Mouse (Mus musculus) layer of hippocampus, adult 8-10 months (tissue): ENCODE data around the gene Ppp1r15a. TPM values are rescaled to one million over a fixed set of nuclear protein-coding genes. Genes with fewer than 3 reads are reported as not detected.
"Not testable (repeated sequence)": the region's sequence is repeated elsewhere in the genome, so short reads cannot be mapped to it uniquely, and the experiment has no call there.

Experiments used
- DNase-seq, 2 experiments: peaks; one replicate each; pipeline ENCODE4 v3.0.0; 2022; ENCODE audit warnings: low spot score in 2 of 2
- total RNA-seq, 4 experiments: library from RNA; stranded (reverse); gene quantifications; 2 replicates each; pipeline ENCODE4 v1.2.4; 2022

Gene Ppp1r15a
- total RNA-seq, 4 experiments from 2014 or later, result 15.2 to 24.6 (median 19.0) TPM

- DNase-seq, result no peak
These were observed 25.4 kb upstream of the Ppp1r15a start for GRCm38 (mm10) chr7:45551512-45551883.

- DNase-seq, result no peak
These were observed 24.9 kb upstream of the Ppp1r15a start for GRCm38 (mm10) chr7:45550821-45551511.

- DNase-seq, result no peak
These were observed 23.8 kb upstream of the Ppp1r15a start for GRCm38 (mm10) chr7:45549641-45550436.

GRCm38 (mm10) chr7:45544525-45544924, 18.5 kb upstream of the Ppp1r15a start:
- no peak for DNase-seq

GRCm38 (mm10) chr7:45540213-45540612, 14.1 kb upstream of the Ppp1r15a start:
- no peak for DNase-seq

GRCm38 (mm10) chr7:45539095-45539494, 13.0 kb upstream of the Ppp1r15a start:
- no peak for DNase-seq

- DNase-seq, result peak; percentile 59 to 64
These were observed 12.3 kb upstream of the Ppp1r15a start for GRCm38 (mm10) chr7:45538163-45539041.

GRCm38 (mm10) chr7:45537602-45538001, 11.5 kb upstream of the Ppp1r15a start:
- DNase-seq, result no peak

- DNase-seq, result no peak
These were observed 9.6 kb upstream of the Ppp1r15a start for GRCm38 (mm10) chr7:45535676-45536075.

GRCm38 (mm10) chr7:45530643-45531042, 4.6 kb upstream of the Ppp1r15a start:
- no peak for DNase-seq

- no peak for DNase-seq
These were observed 3.4 kb upstream of the Ppp1r15a start for GRCm38 (mm10) chr7:45529461-45529860.

- not testable (repeated sequence) for DNase-seq
These were observed 1.1 kb upstream of the Ppp1r15a start for GRCm38 (mm10) chr7:45527169-45527568.

GRCm38 (mm10) chr7:45526474-45527120, 529 bp upstream of the Ppp1r15a start:
- no peak for DNase-seq

GRCm38 (mm10) chr7:45524841-45525621, 1.0 kb downstream of the Ppp1r15a start:
- no peak for DNase-seq

GRCm38 (mm10) chr7:45523678-45524170, 2.3 kb downstream of the Ppp1r15a start:
- no peak for DNase-seq

- DNase-seq, result no peak
These were observed 3.0 kb downstream of the Ppp1r15a start for GRCm38 (mm10) chr7:45522957-45523676.

GRCm38 (mm10) chr7:45522194-45522752, 3.8 kb downstream of the Ppp1r15a start:
- no peak for DNase-seq

- peak; percentile 88 to 89 for DNase-seq
These were observed 4.3 kb downstream of the Ppp1r15a start for GRCm38 (mm10) chr7:45521728-45522184.

- DNase-seq, result no peak
These were observed 5.5 kb downstream of the Ppp1r15a start for GRCm38 (mm10) chr7:45520605-45521004.
